Mouse (Mus musculus) liver, adult 2 months (tissue): Measurements from ENCODE around the gene Cacng5.

Experiments used
- CTCF ChIP-seq: fragments of 200-500 bp; IDR thresholded peaks from 2 replicates; pipeline ENCODE4 v1.5.1; 2011; ENCODE audit warnings: low read depth, low read length, control low read depth
- POLR2A ChIP-seq: fragments of 200-500 bp; IDR thresholded peaks from 2 replicates; pipeline ENCODE4 v1.6.1; 2011; ENCODE audit warnings: low read length, control low read depth; ENCODE audit not compliant: insufficient read depth; ENCODE audit errors: extremely low read depth

DNA sequence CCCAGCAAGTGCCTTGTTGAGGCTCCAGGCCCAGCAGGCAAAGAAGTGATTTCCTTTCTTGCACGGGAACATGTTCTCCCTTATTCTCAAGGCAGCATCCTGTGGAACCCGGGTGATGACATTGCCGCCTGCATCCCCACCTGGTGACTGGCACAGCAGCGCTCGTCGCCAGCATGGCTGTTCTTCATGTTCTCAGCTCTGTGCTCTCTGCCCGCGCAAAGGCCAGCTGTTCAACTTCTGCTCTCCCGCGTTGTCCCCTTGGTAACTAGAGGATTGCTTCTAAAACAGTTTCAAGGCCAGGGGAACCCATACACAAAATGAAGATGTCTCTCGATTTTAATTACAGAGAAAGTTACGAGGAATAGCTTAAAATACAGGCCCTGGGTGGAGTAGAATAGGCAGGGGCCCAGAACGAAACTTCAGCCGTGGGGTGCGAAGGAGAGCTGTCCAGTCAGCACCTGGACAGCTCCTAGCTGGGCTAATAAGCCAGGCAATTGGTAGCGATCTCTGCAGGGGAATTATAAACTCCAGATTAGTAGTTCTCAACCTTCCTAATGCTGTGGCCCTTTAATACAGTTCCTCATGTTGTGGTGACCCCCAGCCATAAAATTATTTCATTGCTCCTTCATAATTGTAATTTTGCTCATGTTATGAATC is 5.1 kb upstream of the Cacng5 start:
- no peak for TF ChIP-seq CTCF
- no peak for TF ChIP-seq POLR2A
